Mouse (Mus musculus): Measurements from ENCODE around the gene Zfp664.

DNA sequence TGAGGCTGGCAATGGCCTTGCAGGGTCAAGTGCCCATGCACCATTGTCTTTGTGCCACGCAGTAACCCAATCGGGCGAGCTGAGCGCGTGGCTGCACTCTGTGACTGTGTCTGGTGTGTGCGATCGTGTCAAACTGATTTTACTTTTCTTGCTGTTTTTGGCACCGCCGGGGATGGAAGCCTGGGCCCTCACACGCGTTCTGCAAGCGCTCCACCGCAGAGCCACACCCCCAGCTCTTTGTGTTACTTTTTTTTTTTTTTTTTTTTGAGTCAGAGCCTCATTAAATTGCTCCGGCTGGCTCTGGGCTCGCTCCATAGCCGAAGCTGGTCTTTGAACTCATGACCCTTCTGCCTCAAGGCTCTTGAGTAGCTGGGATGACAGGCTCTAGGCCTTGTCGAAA lies 88.8 kb downstream of the Zfp664 start:
- TF ChIP-seq POLR2A (IDR thresholded peaks at IDR 0.05; ENCODE audit: borderline replicate concordance, insufficient read depth, low read length) (no peak), CTCF (IDR thresholded peaks at IDR 0.05; ENCODE audit: borderline replicate concordance, insufficient read depth, low read depth, low read length) (no peak)

All from cerebellum, adult 2 months (tissue).